8 mouse cellular contexts compared by ENCODE assay signal in genomic region chr14:24778748-24779630, GRCm38 (mm10).
DNase-seq lines count a peak whose midpoint lies in the region; ATAC-seq and TF ChIP-seq lines count a peak whose summit lies in the region.

No protein-coding gene starts in this region.

- H3K9ac ChIP-seq in ES-Bruce4 (ENCODE audit: low read depth, poor library complexity, severe bottlenecking) = peak overlapping the region; percentile 2; the same call in 1 of the 2 replicates
- peak overlapping the region; percentile 69 for H3K9ac ChIP-seq in forebrain, postnatal 0 days
- peak overlapping the region; percentile 51 for H3K9ac ChIP-seq in neural tube, embryonic 14.5 days (replicated peaks; ENCODE audit: low read depth, low read length)

- peak; percentile 95 for ATAC-seq in forebrain, postnatal 0 days
- ATAC-seq in neural tube, embryonic 14.5 days (ENCODE audit: low read depth) = peak; percentile 96

- H3K27me3 ChIP-seq in ES-Bruce4 (ENCODE audit: control insufficient read depth, insufficient read depth, low read length, poor library complexity, severe bottlenecking) = no peaks in the 10 kb centered on the region
- no peaks in the 10 kb centered on the region for H3K27me3 ChIP-seq in forebrain, postnatal 0 days (ENCODE audit: insufficient read depth, low read length)
- H3K27me3 ChIP-seq in neural tube, embryonic 14.5 days (ENCODE audit: control insufficient read depth, insufficient read depth, low read length) = no peaks in the 10 kb centered on the region
- no peaks in the 10 kb centered on the region for H3K27me3 ChIP-seq in testis, adult 2 months (ENCODE audit: control insufficient read depth, insufficient read depth, low read length)

- H3K4me2 ChIP-seq in forebrain, postnatal 0 days (ENCODE audit: low read depth) = peak overlapping the region; percentile 59
- peak overlapping the region; percentile 49 for H3K4me2 ChIP-seq in neural tube, embryonic 14.5 days (ENCODE audit: low read depth, low read length)

- WGBS in forebrain, postnatal 0 days = 3% methylated on average over 38 of the region's 39 CpGs
- WGBS in neural tube, embryonic 14.5 days = 1% methylated on average over 37 of the region's 39 CpGs

- no peaks in the 10 kb centered on the region for H3K36me3 ChIP-seq in ES-Bruce4 (ENCODE audit: control insufficient read depth, insufficient read depth, low read length, poor library complexity, severe bottlenecking)
- H3K36me3 ChIP-seq in forebrain, postnatal 0 days (ENCODE audit: insufficient read depth) = no peaks in the 10 kb centered on the region
- no peaks in the 10 kb centered on the region for H3K36me3 ChIP-seq in neural tube, embryonic 14.5 days (ENCODE audit: control insufficient read depth, insufficient read depth, low read length)
- no peaks in the 10 kb centered on the region for H3K36me3 ChIP-seq in testis, adult 2 months (ENCODE audit: control insufficient read depth, insufficient read depth, low read length)

- TF ChIP-seq CTCF in ES-Bruce4 (IDR thresholded peaks at IDR 0.05; ENCODE audit: low read depth, low read length) = peak; percentile 23
- TF ChIP-seq CTCF in forebrain, postnatal 0 days (IDR thresholded peaks at IDR 0.05; ENCODE audit: low read depth) = peak; percentile 59
- TF ChIP-seq CTCF in testis, adult 2 months (IDR thresholded peaks at IDR 0.05; ENCODE audit: control insufficient read depth, insufficient read depth, insufficient replicate concordance, low read depth, low read length) = no peak

- H3K9me3 ChIP-seq in ES-Bruce4 (replicated peaks; ENCODE audit: control insufficient read depth, insufficient read depth, low read length, poor library complexity, severe bottlenecking) = no peaks in the 10 kb centered on the region
- H3K9me3 ChIP-seq in forebrain, postnatal 0 days (ENCODE audit: low read length) = no peaks in the 10 kb centered on the region
- no peaks in the 10 kb centered on the region for H3K9me3 ChIP-seq in neural tube, embryonic 14.5 days (ENCODE audit: control insufficient read depth, low read length)

- TF ChIP-seq EP300 in ES-Bruce4 (IDR thresholded peaks at IDR 0.05; ENCODE audit: insufficient read depth, low read depth, low read length) = no peak

- no peak overlapping the region for H3K27ac ChIP-seq in ES-Bruce4 (ENCODE audit: insufficient read depth, low read length)
- H3K27ac ChIP-seq in forebrain, postnatal 0 days (ENCODE audit: low read depth, low read length) = peak overlapping the region; percentile 96
- H3K27ac ChIP-seq in neural tube, embryonic 14.5 days (ENCODE audit: low read depth, low read length) = peak overlapping the region; percentile 97
- H3K27ac ChIP-seq in testis, adult 2 months (ENCODE audit: control insufficient read depth, insufficient read depth, low read depth, low read length) = no peak overlapping the region

- H3K4me3 ChIP-seq in ES-Bruce4 (ENCODE audit: low read depth, low read length) = peak overlapping the region; percentile 58
- H3K4me3 ChIP-seq in forebrain, postnatal 0 days (ENCODE audit: low read depth, low read length) = peak overlapping the region; percentile 31
- H3K4me3 ChIP-seq in neural tube, embryonic 14.5 days (ENCODE audit: low read depth, low read length) = peak overlapping the region; percentile 25
- peak overlapping the region; percentile 65 for H3K4me3 ChIP-seq in testis, adult 2 months (ENCODE audit: control insufficient read depth, low read depth, low read length)

- intact Hi-C loops in heart, postnatal 36 days (cut with DNase I) = loop anchor here (2.0 to 10.0 kb wide), 6 partner anchors 30 to 786 kb away; partner anchors contain the start of gene Zmiz1

- peak; percentile 95 for DNase-seq in cerebellum, adult 11-12 months
- DNase-seq in forebrain, postnatal 0 days = peak; percentile 94
- peak; percentile 86 to 91 for DNase-seq in heart, postnatal 36 days
- DNase-seq in layer of hippocampus, adult 18-20 months (ENCODE audit: low spot score in 2 of 2) = peak; percentile 87 to 92
- peak; percentile 87 to 90 for DNase-seq in lung, adult 18-20 months

- no peaks in the 10 kb centered on the region for H3K4me1 ChIP-seq in ES-Bruce4 (ENCODE audit: control insufficient read depth, insufficient read depth, low read length)
- peaks cover 12% of the 10 kb centered on the region for H3K4me1 ChIP-seq in forebrain, postnatal 0 days (ENCODE audit: insufficient read depth)
- peaks cover 13% of the 10 kb centered on the region for H3K4me1 ChIP-seq in neural tube, embryonic 14.5 days (ENCODE audit: control insufficient read depth, insufficient read depth, low read length)
- peaks cover 12% of the 10 kb centered on the region for H3K4me1 ChIP-seq in testis, adult 2 months (ENCODE audit: control insufficient read depth, insufficient read depth, low read length)

- TF ChIP-seq POLR2A in ES-Bruce4 (IDR thresholded peaks at IDR 0.05; ENCODE audit: insufficient read depth, low read length) = no peak
- TF ChIP-seq POLR2A in testis, adult 2 months (IDR thresholded peaks at IDR 0.05; ENCODE audit: control insufficient read depth, low read depth, low read length) = no peak

Comparison
In these comparisons a context has a peak if more than half of its experiments do, and no peak if none do; other contexts are left out.
1. H3K27ac ChIP-seq: peak in forebrain, postnatal 0 days (single experiment) and neural tube, embryonic 14.5 days (single experiment); none in ES-Bruce4 (single experiment) and testis, adult 2 months (single experiment).
2. H3K9ac ChIP-seq: peak in every context shown above with its lines; median percentile 69 in forebrain, postnatal 0 days; 51 in neural tube, embryonic 14.5 days; 2 in ES-Bruce4.
3. Peak in every context shown above with its lines, with median percentiles within 50 percentile points of each other: H3K4me3 ChIP-seq and DNase-seq.